Mouse (Mus musculus): ENCODE measurements at regions not wholly inside any gene's neighbourhood (a gene's known extent, or its start where the extent isn't known, plus 50 kb on each side); places are given as distances from the start of the nearest gene placed in this dataset.
"Not testable (repeated sequence)": the region's sequence is repeated elsewhere in the genome, so short reads cannot be mapped to it uniquely, and the experiment has no call there.

DNA sequence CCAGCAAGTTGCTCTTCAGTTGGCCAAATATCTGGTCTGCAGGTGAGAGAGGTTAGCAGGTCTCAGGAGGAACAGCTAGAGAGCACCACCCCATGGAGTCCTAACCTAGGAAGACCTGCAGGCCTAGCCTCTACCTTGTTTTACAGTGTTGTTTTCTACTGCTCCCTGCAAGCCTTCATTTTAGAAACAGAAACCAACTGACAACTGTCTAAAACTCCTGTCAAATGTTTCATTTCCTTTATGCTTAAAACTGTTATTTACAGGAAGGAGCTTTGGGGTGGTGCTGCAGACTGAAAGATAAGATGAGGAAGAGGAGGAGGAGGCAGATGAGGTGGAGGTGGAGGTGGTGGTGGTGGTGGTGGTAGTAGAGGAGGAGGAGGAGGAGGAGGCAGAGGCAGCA lies 96.6 kb upstream of the Selenop start:
- DNase-seq (ENCODE audit: low spot score), result peak; percentile 4

DNA sequence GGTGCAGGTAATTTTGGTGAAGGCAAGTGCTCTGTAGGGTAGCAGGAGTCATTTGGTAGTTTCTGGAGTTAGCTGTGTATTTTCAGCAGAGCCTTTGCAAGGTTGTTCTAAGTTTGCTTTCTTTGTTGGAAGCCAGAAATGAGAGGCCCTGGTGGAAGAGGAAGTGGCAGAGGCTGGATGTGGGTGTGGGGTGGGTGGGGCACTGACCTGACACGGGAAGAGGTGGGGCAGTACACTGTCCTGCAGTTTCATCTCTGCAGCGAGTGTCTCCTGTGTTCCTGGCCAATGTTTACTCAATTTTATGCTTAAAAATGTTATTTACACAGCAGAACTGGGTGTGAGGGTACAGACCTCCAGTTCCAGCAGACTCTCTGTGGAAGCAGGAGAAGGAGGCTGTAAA lies 94.3 kb upstream of the Selenop start:
- DNase-seq (ENCODE audit: low spot score), result peak; percentile 8

DNA sequence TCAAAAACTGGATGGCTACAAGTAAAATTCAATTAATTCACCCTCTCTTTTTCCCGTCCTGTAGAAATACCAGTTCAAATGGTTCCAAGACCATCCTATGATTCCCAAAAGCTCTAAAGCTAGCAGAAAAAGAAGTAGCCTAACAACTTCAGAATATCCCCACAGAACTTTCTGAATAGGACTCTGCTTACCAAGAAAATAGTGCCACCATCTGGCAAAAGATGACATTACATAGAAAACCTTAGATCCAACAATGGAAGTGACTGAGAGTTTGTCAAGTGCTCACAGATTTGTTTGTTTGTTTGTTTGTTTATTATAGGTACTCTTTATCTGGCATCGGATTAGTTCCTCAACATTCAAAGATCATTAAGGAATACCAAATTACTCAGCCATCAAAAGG lies 93.5 kb upstream of the Selenop start:
- peak; percentile 6 for DNase-seq (ENCODE audit: low spot score)

DNA sequence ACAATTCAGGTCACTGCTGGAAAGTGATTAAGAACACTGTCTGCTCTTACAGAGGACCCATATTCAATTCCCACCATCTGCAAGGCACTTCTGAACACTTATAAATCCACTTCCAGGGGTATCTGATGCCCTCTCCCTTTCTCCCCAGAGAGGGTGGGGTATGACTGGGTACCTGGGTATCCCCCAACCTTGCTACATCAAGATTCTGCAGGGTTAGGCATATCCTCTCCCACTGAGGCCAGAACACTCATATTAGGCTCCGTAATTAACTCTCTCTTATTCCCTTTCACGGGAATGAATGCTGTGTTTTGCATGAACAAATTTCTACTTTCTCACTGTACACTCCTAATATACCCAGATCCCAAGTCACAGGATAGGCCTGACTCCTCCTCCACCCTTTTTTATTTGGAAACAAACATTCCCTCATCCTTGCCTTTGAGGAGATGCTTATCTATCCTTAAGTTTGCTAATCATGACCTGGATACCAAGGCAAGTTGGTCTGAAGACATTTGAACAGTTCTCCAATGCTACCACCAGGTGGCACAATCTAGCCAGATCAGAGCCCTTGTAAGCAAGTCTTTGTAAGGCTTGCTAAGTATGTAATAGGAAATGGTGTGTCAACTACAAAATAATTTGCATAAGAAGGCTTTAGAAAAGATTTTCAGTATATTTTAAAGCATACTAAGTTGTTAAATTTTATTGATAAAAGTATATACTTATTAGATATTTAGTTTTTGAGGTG lies 66.3 kb upstream of the Selenop start:
- DNase-seq (ENCODE audit: low spot score), result peak; percentile 39

DNA sequence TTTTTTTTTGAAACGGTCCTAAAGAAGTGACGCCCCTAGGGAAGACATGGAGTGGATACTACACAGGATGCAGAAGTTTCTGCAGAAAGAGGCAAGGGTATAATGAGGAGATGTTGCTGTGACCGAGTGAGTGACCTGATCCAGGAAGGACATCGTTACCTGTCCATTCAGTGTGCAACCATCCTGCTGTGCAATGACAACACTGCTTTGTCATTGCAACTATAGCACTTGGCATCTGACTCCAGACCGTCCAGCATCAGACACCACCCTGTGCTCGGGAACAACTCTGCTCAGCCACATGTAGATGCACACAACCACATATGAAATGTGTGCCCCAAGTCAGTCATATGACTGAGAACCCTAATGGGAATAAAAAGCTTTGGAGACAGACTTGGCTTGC lies 62.8 kb upstream of the Selenop start:
- no peak for DNase-seq (ENCODE audit: low spot score)

DNA sequence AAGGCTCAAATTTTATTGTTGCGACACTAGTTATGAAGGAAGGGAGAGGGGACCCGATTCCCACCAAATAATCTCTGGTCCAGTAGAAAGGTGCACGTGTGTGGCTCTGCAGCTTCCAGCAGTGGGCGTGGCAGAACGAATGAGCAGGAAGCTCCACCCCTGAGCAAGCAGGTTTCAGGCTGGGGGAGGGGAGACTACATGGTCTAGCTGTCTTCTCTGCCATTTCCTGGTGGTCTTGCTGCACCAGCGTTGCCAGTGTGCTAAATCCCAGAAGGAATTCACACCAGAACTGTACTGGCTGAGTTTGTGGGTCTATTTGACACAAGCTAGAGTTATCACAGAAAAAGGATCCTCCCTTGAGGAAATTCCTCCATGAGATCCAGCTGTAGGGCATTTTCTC lies 62.3 kb upstream of the Selenop start:
- DNase-seq (ENCODE audit: low spot score), result not testable (repeated sequence)

DNA sequence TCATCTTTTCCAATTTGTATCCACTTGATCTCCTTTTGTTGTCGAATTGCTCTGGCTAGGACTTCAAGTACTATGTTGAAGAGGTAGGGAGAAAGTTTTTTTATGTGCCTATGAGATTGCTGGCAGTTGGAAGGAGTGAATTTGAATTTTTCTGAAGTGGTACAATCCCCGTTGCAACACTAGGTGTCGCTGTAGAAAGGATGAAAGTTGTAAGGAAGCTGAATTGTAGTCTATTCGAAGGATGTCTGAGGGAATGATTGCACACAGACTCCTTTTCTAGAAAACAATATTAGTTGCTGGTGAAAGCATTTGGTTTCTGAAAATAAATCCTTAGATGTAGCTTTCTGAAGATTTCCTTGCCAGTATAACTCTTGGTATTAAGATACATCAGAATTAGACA lies 54.6 kb upstream of the Selenop start:
- peak; percentile 38 for DNase-seq (ENCODE audit: low spot score)

DNA sequence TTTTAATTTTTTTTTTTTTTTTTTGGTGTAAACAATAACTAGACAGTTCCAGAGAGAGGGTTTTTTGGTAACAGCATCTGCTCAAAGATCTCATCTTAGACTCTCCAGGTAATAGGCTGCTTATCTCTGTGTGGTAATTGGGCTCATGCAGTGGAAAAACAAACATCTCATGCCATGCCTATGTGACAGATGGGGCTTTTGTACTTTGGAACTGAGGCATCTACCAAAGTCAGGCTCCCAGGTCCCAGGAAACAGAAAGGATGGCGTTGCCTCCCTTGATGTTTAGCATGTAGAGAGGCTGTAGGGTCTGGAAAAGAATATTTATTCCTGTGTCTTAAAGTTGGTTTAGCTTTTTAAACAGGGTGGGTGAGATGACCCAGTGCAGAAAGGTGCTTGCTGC lies 53.1 kb upstream of the Selenop start:
- no peak for DNase-seq (ENCODE audit: low spot score)

All from T-cell, adult 2 months (primary cell).